Mouse (Mus musculus): Measurements from ENCODE around the gene Etv6. TPM values are rescaled to one million over a fixed set of nuclear protein-coding genes. Genes with fewer than 3 reads are reported as not detected.
A peak's percentile ranks its signal among the peaks of the same experiment; 100 is the strongest.

Etv6 gene
- polyA plus RNA-seq, 1 experiment = 16.3 TPM

- H3K4me1 ChIP-seq (ENCODE audit: control insufficient read depth, insufficient read depth, low read length) = 0 out of 2 replicates have a peak, but pooled peaks cover 4% of the 10 kb centered on the region
- TF ChIP-seq CTCF (conservative IDR thresholded peaks at IDR 0.05; ENCODE audit: insufficient read depth, insufficient read length, low read depth, low read length) (no peak), POLR2A (IDR thresholded peaks at IDR 0.05; ENCODE audit: low read depth, low read length) (no peak)
- H3K27ac ChIP-seq (ENCODE audit: insufficient read depth, low read depth, low read length) = 0 out of 2 replicates have a peak overlapping the region, but pooled peaks have one; percentile 9
- DNase-seq = no peak
- WGBS = 71% methylated on average over 10 of the region's 10 CpGs
- H3K36me3 ChIP-seq (ENCODE audit: control insufficient read depth, insufficient read depth, low read length) = no peaks in the 10 kb centered on the region
- no peak overlapping the region for H3K4me3 ChIP-seq (ENCODE audit: insufficient read depth, low read depth, low read length)
- H3K27me3 ChIP-seq (replicated peaks; ENCODE audit: control insufficient read depth, insufficient read depth, low read length) = no peaks in the 10 kb centered on the region
These were observed 165.1 kb downstream of the Etv6 start for GRCm38 (mm10) chr6:134200577-134200976.

- no peak overlapping the region for H3K27ac ChIP-seq (ENCODE audit: insufficient read depth, low read depth, low read length)
- 87% methylated on average over 5 of the region's 5 CpGs for WGBS
- TF ChIP-seq CTCF (conservative IDR thresholded peaks at IDR 0.05; ENCODE audit: insufficient read depth, insufficient read length, low read depth, low read length) (no peak), POLR2A (IDR thresholded peaks at IDR 0.05; ENCODE audit: low read depth, low read length) (no peak)
These were observed 166.7 kb downstream of the Etv6 start for GRCm38 (mm10) chr6:134202176-134202575.

GRCm38 (mm10) chr6:134205163-134205562 is 169.7 kb downstream of the Etv6 start:
- H3K27ac ChIP-seq (ENCODE audit: insufficient read depth, low read depth, low read length) = no peak overlapping the region
- H3K4me1 ChIP-seq (ENCODE audit: control insufficient read depth, insufficient read depth, low read length) = no peaks in the 10 kb centered on the region
- no peaks in the 10 kb centered on the region for H3K36me3 ChIP-seq (ENCODE audit: control insufficient read depth, insufficient read depth, low read length)
- 92% methylated on average over 11 of the region's 11 CpGs for WGBS
- H3K4me3 ChIP-seq (ENCODE audit: insufficient read depth, low read depth, low read length) = no peak overlapping the region
- TF ChIP-seq CTCF (conservative IDR thresholded peaks at IDR 0.05; ENCODE audit: insufficient read depth, insufficient read length, low read depth, low read length) (no peak), POLR2A (IDR thresholded peaks at IDR 0.05; ENCODE audit: low read depth, low read length) (no peak)
- no peak for DNase-seq
- H3K27me3 ChIP-seq (replicated peaks; ENCODE audit: control insufficient read depth, insufficient read depth, low read length) = no peaks in the 10 kb centered on the region

More at GRCm38 (mm10) chr6:134202176-134202575, 166.7 kb downstream of the Etv6 start:
- Histone ChIP-seq H3K27me3 (replicated peaks; ENCODE audit: control insufficient read depth, insufficient read depth, low read length) (no peaks in the 10 kb centered on the region), H3K4me3 (ENCODE audit: insufficient read depth, low read depth, low read length) (no peak overlapping the region), H3K36me3 (ENCODE audit: control insufficient read depth, insufficient read depth, low read length) (no peaks in the 10 kb centered on the region), H3K4me1 (ENCODE audit: control insufficient read depth, insufficient read depth, low read length) (0 out of 2 replicates have a peak, but pooled peaks cover 4% of the 10 kb centered on the region)
- no peak for DNase-seq

GRCm38 (mm10) chr6:134205726-134206125 is 170.2 kb downstream of the Etv6 start:
- no peaks in the 10 kb centered on the region for H3K27me3 ChIP-seq (replicated peaks; ENCODE audit: control insufficient read depth, insufficient read depth, low read length)
- H3K36me3 ChIP-seq (ENCODE audit: control insufficient read depth, insufficient read depth, low read length) = no peaks in the 10 kb centered on the region
- H3K4me3 ChIP-seq (ENCODE audit: insufficient read depth, low read depth, low read length) = no peak overlapping the region
- no peaks in the 10 kb centered on the region for H3K4me1 ChIP-seq (ENCODE audit: control insufficient read depth, insufficient read depth, low read length)
- TF ChIP-seq CTCF (conservative IDR thresholded peaks at IDR 0.05; ENCODE audit: insufficient read depth, insufficient read length, low read depth, low read length) = no peak
- no peak for TF ChIP-seq POLR2A (IDR thresholded peaks at IDR 0.05; ENCODE audit: low read depth, low read length)
- no peak for DNase-seq
- no peak overlapping the region for H3K27ac ChIP-seq (ENCODE audit: insufficient read depth, low read depth, low read length)
- WGBS = 86% methylated on average over 5 of the region's 5 CpGs

GRCm38 (mm10) chr6:134206251-134206650 is 170.8 kb downstream of the Etv6 start:
- Histone ChIP-seq H3K27me3 (replicated peaks; ENCODE audit: control insufficient read depth, insufficient read depth, low read length) (no peaks in the 10 kb centered on the region), H3K4me1 (ENCODE audit: control insufficient read depth, insufficient read depth, low read length) (no peaks in the 10 kb centered on the region), H3K4me3 (ENCODE audit: insufficient read depth, low read depth, low read length) (no peak overlapping the region), H3K27ac (ENCODE audit: insufficient read depth, low read depth, low read length) (no peak overlapping the region), H3K36me3 (ENCODE audit: control insufficient read depth, insufficient read depth, low read length) (no peaks in the 10 kb centered on the region)
- TF ChIP-seq POLR2A (IDR thresholded peaks at IDR 0.05; ENCODE audit: low read depth, low read length) = no peak
- no peak for TF ChIP-seq CTCF (conservative IDR thresholded peaks at IDR 0.05; ENCODE audit: insufficient read depth, insufficient read length, low read depth, low read length)
- no peak for DNase-seq
- WGBS = 74% methylated on average over 5 of the region's 5 CpGs

DNA sequence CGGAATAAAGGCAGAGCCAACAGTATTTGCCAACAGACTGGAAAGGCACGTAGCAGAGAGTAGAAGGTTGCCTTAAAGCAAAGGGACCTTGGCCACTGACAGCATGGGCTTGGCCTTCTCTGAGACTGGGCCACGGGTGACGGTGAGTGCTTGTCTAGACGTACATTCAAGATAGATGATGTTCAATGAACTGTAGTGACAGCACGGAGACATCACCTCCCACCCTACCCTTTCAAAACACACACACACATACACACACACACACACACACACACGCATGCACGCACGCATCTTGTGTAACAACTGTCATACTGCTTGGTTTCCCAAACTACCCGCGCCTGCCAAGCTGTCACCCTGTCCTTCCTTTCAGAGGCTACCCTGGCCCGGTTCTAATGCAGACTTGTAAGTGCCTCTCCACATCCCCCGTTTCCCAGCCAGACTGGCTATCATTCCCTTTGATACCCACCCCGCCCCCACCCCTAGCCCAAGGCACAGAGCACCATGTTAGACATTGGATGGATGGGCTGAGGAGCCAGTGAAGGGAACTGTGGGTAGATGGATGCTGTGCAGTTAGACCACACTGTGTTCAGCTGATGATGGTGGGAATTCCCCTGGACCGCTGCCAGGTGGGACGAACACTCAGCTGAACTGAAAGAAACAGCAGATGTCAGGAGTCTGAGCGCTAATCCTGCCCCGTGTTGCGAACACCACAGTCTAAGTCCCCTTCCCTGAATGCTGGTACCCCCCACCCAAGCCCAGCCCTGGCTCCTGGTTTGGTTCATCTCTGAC is 172.1 kb downstream of the Etv6 start:
- DNase-seq = no peak
- H3K27me3 ChIP-seq (replicated peaks; ENCODE audit: control insufficient read depth, insufficient read depth, low read length) = no peaks in the 10 kb centered on the region

DNA sequence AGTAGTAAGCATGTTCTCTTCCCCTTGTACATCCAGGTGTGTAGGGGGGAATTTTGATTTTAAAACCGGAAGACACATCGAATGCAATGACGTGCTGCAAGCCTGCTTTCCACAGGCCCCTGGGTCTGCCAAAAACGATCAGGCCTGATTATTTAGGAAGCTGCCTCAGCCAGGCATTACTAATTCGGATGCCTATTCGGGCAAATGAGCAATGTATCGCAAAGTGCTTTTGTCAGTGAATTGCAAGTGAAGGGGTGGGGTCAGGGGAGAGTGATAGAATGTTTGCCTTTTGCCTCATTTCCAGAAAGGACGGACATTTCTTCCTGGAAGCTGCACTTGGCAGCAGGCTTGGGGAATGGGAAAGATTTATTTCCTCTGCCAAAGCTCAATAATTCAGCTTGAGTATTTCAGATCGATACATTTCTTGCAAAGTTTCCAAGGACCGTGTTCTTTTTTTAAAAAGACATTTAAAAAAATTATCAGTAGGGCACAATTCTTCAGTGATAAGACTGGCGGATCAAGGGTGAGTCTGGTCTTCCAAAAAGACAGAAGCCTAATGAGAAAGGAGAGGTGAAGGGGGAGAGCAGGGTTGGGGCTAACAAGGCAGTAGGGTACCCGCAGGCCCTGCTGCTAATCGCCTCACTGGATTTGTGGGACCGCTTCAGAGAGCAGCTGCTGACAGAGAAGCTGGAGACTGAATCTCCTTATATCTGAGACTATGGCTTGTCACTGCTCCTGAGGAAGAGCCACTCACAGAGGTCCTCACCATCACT is 172.9 kb downstream of the Etv6 start:
- 64% methylated on average over 14 of the region's 14 CpGs for WGBS
- no peak for TF ChIP-seq POLR2A (IDR thresholded peaks at IDR 0.05; ENCODE audit: low read depth, low read length)
- TF ChIP-seq CTCF (conservative IDR thresholded peaks at IDR 0.05; ENCODE audit: insufficient read depth, insufficient read length, low read depth, low read length) = no peak
- no peaks in the 10 kb centered on the region for H3K36me3 ChIP-seq (ENCODE audit: control insufficient read depth, insufficient read depth, low read length)
- DNase-seq = no peak
- H3K27ac ChIP-seq (ENCODE audit: insufficient read depth, low read depth, low read length) = no peak overlapping the region
- 0 out of 2 replicates have a peak, but pooled peaks cover 3% of the 10 kb centered on the region for H3K4me1 ChIP-seq (ENCODE audit: control insufficient read depth, insufficient read depth, low read length)
- H3K27me3 ChIP-seq (replicated peaks; ENCODE audit: control insufficient read depth, insufficient read depth, low read length) = no peaks in the 10 kb centered on the region
- H3K4me3 ChIP-seq (ENCODE audit: insufficient read depth, low read depth, low read length) = no peak overlapping the region

More for the DNA sequence above, 172.1 kb downstream of the Etv6 start:
- TF ChIP-seq CTCF (conservative IDR thresholded peaks at IDR 0.05; ENCODE audit: insufficient read depth, insufficient read length, low read depth, low read length) = no peak
- no peak for TF ChIP-seq POLR2A (IDR thresholded peaks at IDR 0.05; ENCODE audit: low read depth, low read length)
- H3K4me1 ChIP-seq (ENCODE audit: control insufficient read depth, insufficient read depth, low read length) = 0 out of 2 replicates have a peak, but pooled peaks cover 3% of the 10 kb centered on the region
- H3K27ac ChIP-seq (ENCODE audit: insufficient read depth, low read depth, low read length) = no peak overlapping the region
- WGBS = 80% methylated on average over 19 of the region's 19 CpGs
- no peak overlapping the region for H3K4me3 ChIP-seq (ENCODE audit: insufficient read depth, low read depth, low read length)
- no peaks in the 10 kb centered on the region for H3K36me3 ChIP-seq (ENCODE audit: control insufficient read depth, insufficient read depth, low read length)

Measured in kidney, adult 2 months (tissue).